Mouse (Mus musculus) mature B cell (primary cell): Measurements from ENCODE around the gene Rpl10.

Source experiments
- in situ Hi-C: fragments of 300-500 bp; cut with MboI; formaldehyde crosslinking; loops from 2 replicates; pipeline ENCODE4 v1.14.3; 2019

Rpl10 gene

DNA sequence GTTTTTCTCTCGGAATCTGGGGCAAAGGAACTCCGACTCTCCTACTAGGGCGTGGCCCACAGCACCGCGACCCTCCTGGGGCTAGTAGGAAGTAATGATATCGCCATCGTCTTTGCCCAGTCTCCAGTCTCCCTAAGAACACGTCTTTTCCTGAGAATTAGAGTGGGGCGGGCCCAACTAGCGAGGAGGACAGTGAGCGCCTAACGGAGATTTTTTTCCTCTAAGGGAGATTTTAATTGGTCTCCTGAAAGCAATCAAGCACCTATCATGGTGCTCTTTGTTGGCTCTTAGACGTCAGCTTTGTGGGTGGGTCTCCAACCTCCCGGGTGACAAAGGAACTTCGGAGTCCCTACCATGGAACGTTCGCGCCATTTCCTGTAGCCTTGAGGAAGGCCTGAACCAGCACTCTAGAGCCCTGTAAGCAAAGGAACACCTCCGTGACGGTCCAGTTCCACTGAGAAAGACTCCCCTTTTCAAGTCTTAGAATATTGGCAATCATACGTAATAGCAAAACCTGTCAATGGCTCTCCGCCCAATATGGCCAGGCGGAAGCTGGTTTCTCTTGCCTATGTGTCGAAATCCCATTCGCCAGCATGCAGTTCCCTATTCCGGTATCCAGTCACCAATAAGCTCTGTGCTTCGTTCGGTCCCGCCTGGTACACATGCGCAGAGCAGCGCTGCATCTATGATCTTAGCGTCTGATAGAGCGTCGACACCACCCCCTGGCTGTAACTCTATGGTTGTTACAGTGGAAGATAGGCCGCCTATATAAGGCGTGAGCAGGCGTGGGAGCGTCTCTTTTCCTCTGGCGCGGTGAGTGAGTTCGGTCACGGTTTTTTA is at the start of gene Rpl10:
Gene Rpl10 (plus strand): TSS at position 751 of the 840 bp plus-strand sequence.
- in situ Hi-C loops = no loop called here

DNA sequence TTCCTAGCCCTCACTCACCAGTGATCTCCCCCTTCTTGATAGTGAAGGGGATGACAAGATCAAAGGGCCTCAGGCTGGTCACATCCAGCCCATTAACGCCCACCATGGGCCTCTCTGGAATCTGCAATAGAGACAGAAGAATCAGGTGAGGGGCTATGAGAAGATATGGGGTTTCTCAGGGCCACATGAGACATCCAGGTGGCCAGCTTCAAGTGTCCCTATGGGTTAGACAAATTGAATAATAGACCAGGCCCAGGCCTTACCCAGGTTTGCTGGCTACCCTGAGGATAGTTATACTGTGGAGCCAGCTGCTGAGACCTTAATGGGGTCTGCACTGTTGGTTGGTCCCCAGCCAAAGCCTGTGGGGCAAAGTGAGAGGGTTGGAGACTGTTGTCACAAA is 40.6 kb upstream of the Rpl10 start:
- in situ Hi-C loops = loop anchor here (25.0 kb wide), 1 partner anchor 93 kb away; the partner anchor contains the start of genes Mecp2 and Opn1mw

DNA sequence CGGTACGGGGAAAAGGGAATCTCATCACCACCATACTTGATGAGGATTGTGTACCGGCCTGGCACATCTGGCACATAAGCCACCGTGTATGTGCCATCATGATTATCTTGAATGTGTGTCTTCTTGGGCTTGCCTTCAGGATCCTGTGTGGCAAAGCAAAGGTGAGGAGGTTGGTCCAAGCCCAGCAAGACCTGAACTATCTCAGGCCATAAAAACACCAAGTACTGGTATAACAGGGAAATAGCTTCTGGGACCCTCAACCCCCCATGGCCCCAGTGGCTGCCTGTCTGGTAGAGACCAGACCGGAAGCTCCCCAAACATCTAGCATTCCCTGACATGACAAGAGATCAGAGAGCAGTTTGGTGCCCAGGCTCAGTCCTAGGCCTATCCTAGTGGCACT is 37.4 kb upstream of the Rpl10 start:
- in situ Hi-C loops = loop anchor here (25.0 kb wide), 1 partner anchor 96 kb away; the partner anchor contains the start of genes Mecp2 and Opn1mw

DNA sequence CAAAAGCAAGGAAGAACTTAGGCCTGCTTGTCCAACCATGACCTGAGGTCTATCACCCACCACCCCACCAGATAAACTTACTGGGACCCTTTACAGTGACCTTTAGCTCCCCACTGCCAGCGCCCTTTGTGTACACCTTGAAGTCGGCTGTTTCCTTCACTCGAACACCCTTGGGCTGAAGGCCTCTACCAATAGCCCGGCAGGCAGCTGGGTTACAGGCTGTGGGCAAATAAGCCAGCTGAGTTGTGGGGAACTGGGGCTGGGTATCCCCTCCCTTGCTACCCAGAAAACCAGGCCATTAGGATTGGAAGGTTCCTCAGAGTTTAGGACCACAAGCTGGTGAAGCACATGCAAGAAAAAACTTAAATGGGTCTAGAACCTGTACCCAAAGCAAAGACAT is 30.3 kb upstream of the Rpl10 start:
- in situ Hi-C loops = loop anchor here (10.0 to 25.0 kb wide), 2 partner anchors 103 to 154 kb away; partner anchors contain the start of genes Fam3a, Ikbkg, Mecp2 and Opn1mw

GRCm38 (mm10) chrX:74243396-74243795 is 27.2 kb upstream of the Rpl10 start:
- in situ Hi-C loops = loop anchor here (10.0 to 25.0 kb wide), 2 partner anchors 106 to 151 kb away; partner anchors contain the start of genes Fam3a, Ikbkg, Mecp2 and Opn1mw

GRCm38 (mm10) chrX:74243807-74244206 is 26.8 kb upstream of the Rpl10 start:
- in situ Hi-C loops = loop anchor here (10.0 to 25.0 kb wide), 2 partner anchors 107 to 151 kb away; partner anchors contain the start of genes Fam3a, Ikbkg, Mecp2 and Opn1mw

DNA sequence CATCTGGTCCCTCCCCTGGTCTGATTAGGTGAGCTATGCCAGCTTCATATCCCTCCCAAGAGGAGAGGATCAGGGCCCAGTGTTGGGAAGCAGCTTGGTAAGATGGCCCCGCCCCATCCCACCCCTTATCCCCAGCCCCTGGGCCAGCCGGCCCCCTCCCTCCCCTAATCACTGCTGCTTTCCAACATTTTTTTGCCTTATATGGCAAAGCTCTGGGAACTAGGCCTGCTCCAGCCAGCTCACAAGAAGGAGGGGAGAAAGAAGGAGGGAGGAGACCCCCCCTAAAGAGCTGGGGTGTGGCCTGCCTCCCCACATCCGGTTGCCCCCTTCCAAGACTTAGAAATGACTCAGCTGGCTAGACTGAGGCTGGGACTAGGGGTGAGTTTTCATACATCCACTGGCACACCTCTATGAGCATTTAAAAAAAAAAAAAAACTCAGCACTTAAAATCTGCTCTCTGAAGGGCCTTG is 26.0 kb upstream of the Rpl10 start:
- in situ Hi-C loops = loop anchor here (10.0 to 25.0 kb wide), 2 partner anchors 107 to 150 kb away; partner anchors contain the start of genes Fam3a, Ikbkg, Mecp2 and Opn1mw

DNA sequence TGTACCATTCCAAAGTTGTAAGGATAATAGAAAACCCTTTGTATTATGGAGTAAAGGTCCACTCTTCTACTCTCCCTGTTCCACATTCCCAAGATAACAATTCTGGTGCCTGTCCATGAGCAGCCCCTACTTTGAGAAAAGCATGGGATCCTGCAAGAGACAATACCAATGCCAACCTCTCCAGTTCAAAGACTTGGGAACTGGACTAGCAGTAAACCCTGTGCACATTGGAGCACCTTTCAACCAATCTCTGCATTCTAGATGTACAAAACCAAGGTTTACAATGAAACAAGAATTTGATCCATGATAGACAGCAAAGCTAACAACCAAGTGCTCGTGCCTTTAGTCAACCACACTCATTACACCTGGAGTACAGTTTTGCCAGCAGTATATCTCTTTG is 25.5 kb upstream of the Rpl10 start:
- in situ Hi-C loops = loop anchor here (10.0 to 25.0 kb wide), 2 partner anchors 108 to 150 kb away; partner anchors contain the start of genes Fam3a, Ikbkg, Mecp2 and Opn1mw

DNA sequence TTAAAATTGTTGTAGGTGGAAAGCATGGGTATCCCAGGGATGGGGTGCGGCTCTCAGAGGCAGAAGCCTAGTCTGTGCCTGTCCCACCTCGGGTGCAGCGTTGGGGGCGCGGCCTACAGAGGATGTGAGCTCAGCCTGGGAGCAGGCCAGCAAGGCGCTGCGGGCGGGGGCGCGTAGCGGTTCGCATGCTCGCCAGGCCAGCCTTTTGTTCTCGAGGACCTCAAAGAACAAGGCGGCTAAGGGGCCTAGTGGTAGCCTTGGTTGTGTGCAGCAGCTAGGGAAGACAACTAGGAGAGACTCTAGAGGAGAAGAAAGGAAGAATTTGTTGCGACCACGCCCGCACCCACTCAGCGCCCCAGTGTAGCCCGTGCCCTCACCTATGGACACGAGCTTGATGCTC is 24.9 kb upstream of the Rpl10 start:
- in situ Hi-C loops = loop anchor here (10.0 to 25.0 kb wide), 2 partner anchors 108 to 149 kb away; partner anchors contain the start of genes Fam3a, Ikbkg, Mecp2 and Opn1mw

DNA sequence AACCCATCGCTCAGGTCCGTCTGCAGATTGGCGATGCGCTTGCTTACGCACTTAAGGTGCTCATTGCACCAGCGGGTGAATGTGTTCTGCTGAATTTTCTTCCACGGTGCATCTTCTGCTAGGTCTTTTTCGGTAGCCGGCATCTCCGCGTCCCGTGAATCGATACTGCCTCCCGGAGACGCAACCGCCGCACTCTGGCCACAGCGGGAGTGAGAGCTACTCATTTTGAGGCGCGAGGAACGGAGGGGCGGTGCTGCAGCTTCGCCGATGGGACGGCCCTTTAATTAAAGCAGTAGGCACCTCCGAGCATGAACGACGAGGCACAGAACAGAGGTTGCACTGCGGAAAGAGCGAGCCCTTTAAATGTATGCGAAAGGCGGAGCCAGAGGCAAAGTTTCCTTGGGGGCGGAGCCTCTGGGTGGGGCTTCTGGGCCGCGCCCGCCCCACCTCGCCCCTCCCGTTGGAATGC is 24.4 kb upstream of the Rpl10 start:
- in situ Hi-C loops = loop anchor here (10.0 to 25.0 kb wide), 2 partner anchors 109 to 149 kb away; partner anchors contain the start of genes Fam3a, Ikbkg, Mecp2 and Opn1mw

GRCm38 (mm10) chrX:74246693-74247092 is 23.9 kb upstream of the Rpl10 start:
- in situ Hi-C loops = loop anchor here (10.0 to 25.0 kb wide), 2 partner anchors 109 to 148 kb away; partner anchors contain the start of genes Fam3a, Ikbkg, Mecp2 and Opn1mw

GRCm38 (mm10) chrX:74248651-74249050 is 22.0 kb upstream of the Rpl10 start:
- in situ Hi-C loops = loop anchor here (10.0 to 25.0 kb wide), 2 partner anchors 111 to 146 kb away; partner anchors contain the start of genes Fam3a, Ikbkg, Mecp2 and Opn1mw

GRCm38 (mm10) chrX:74249615-74250014 is 21.0 kb upstream of the Rpl10 start, which contains the start of gene Flna:
Gene Flna, minus strand, starts transcription at chrX:74249820.
- in situ Hi-C loops = loop anchor here (10.0 to 25.0 kb wide), 2 partner anchors 112 to 145 kb away; partner anchors contain the start of genes Fam3a, Ikbkg, Mecp2 and Opn1mw

DNA sequence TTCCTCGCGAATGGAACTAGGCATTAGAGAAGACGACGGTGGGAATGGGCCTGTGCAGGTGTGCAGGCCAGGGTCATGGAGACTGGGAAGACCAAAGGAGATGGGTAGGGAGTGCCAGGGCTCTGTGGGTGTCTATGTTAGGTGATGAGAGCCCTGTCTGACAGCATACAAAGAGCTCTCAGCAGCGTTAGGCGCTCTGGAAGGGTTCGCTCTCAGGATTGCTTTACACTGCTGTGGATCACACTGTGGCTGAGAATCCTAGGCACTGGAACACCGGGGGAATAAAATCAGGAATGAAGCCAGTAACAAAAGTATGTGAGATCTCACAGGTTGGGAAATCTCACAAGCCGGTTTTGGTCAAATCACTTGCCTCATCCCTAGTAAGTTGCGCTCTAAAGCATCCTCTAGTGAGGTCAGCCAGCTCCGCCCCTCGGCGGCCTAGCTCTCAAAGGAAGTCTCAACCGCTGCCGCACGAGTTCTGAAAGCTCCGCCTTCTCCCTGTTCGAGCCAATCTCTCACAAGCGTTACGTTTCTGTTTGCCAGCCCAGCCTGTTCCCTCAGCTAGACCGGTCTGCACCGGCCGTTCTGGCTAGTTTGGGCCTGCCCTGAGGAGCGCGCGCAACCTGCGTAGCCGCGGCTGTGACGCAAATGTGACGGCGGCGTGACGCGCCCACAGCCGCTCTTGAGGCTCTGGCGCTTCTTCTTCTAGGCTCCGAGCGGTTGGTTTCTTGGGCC is 16.3 kb upstream of the Rpl10 start, which contains the start of gene Emd:
Gene Emd (plus strand): TSS at position 535 of the 735 bp plus-strand sequence.
- in situ Hi-C loops = no loop called here

DNA sequence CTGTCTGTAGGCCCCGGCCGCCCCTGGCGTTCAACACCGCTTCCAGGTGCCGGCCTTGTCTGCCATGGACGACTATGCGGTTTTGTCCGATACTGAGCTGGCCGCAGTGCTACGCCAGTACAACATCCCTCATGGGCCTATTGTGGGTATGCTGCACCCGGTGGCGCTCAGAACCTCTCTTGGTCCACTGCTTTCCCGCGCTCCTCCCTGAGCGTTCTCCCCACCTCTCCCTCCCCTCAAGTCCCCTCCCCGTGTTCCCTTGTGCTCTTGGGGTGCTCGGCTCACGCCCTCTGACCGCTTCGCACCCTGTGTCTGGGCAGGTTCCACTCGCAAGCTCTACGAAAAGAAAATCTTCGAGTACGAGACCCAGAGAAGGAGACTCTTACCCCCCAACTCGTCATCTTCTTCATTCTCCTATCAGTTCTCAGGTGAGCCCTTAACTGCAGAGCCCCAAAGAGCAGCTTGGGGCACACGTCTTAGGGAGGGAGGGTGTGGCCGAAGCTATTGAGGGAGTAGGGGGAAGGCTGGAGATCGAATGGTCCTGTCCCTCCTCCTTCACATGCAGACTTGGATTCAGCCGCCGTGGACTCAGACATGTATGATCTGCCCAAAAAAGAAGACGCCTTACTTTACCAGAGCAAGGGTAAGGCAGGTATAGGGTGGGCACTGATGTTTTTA is 15.6 kb upstream of the Rpl10 start:
- in situ Hi-C loops = no loop called here

GRCm38 (mm10) chrX:74257746-74258145 is 12.9 kb upstream of the Rpl10 start:
- in situ Hi-C loops = no loop called here

DNA sequence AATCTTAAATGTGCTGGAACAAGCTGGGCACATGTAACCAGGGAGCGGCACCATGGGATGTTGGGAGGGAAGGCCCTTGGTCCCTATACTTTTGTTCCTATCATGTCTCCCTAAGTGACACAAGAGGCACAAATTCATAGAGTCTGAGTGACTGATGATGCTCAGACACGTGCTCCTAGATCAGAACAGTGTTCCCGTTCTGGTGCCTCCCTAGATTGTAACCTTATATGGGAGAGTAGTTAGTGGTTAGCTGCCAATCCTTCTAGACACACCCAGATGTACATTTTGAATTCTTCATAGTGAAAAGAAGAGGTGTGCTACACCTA is 913 bp upstream of the Rpl10 start:
- in situ Hi-C loops = no loop called here

- in situ Hi-C loops = no loop called here
Observed at GRCm38 (mm10) chrX:74270902-74271551, 415 bp downstream of the Rpl10 start.

GRCm38 (mm10) chrX:74273422-74274322 is 3.1 kb downstream of the Rpl10 start:
- in situ Hi-C loops = no loop called here
